Mouse (Mus musculus): ENCODE measurements around the gene Zmynd15.

GRCm38 (mm10) chr11:70506962-70507515, 47.8 kb downstream of the Zmynd15 start:
- TF ChIP-seq CTCF (IDR thresholded peaks at IDR 0.05; ENCODE audit: borderline replicate concordance, control insufficient read depth, extremely low read depth, insufficient read depth, low read length, poor library complexity) (no peak), POLR2A (IDR thresholded peaks at IDR 0.05; ENCODE audit: control insufficient read depth, extremely low read depth, insufficient read depth, low read length, poor library complexity) (no peak)
